In genomic region chr15:82127426-82128374, GRCm38 (mm10) we compare ENCODE assay signal across 8 mouse cellular contexts. TPM values are rescaled to one million over a fixed set of nuclear protein-coding genes. Genes with fewer than 3 reads are reported as not detected.
DNase-seq lines count a peak whose midpoint lies in the region; ATAC-seq and TF ChIP-seq lines count a peak whose summit lies in the region.

Gene Ccdc134 (plus strand): TSS chr15:82127922.

- 0 out of 2 replicates have a peak, but pooled peaks cover 6% of the 10 kb centered on the region for H3K36me3 ChIP-seq in embryonic facial prominence, embryonic 14.5 days (ENCODE audit: control insufficient read depth, insufficient read depth, low read length)
- no peaks in the 10 kb centered on the region; the same call in 1 of the 2 replicates for H3K36me3 ChIP-seq in limb, embryonic 14.5 days (ENCODE audit: control insufficient read depth, insufficient read depth, low read length)
- H3K36me3 ChIP-seq in midbrain, postnatal 0 days (ENCODE audit: insufficient read depth, low read length) = peaks cover 6% of the 10 kb centered on the region; the same call in 1 of the 2 replicates

- peak within 1 kb of the TSS; percentile 83 for H3K9ac ChIP-seq in embryonic facial prominence, embryonic 14.5 days (ENCODE audit: low read depth, low read length)
- peak within 1 kb of the TSS; percentile 77 for H3K9ac ChIP-seq in limb, embryonic 14.5 days (ENCODE audit: low read depth, low read length, severe bottlenecking)
- peak within 1 kb of the TSS; percentile 71 for H3K9ac ChIP-seq in midbrain, postnatal 0 days (replicated peaks; ENCODE audit: low read length, poor library complexity, severe bottlenecking)

- H3K4me3 ChIP-seq in embryonic facial prominence, embryonic 14.5 days (ENCODE audit: low read depth, low read length) = peak within 1 kb of the TSS; percentile 81
- H3K4me3 ChIP-seq in limb, embryonic 14.5 days (replicated peaks; ENCODE audit: low read length) = peak within 1 kb of the TSS; percentile 82
- peak within 1 kb of the TSS; percentile 67 for H3K4me3 ChIP-seq in midbrain, postnatal 0 days (ENCODE audit: low read depth, low read length)

- peak; percentile 53; the same call in 1 of the 2 replicates for TF ChIP-seq POLR2A in limb, embryonic 14.5 days (IDR thresholded peaks at IDR 0.05; ENCODE audit: borderline replicate concordance, extremely low read depth, insufficient read depth, insufficient read length)

- peak; percentile 99 for ATAC-seq in embryonic facial prominence, embryonic 14.5 days (ENCODE audit: low read depth)
- peak; percentile 99 for ATAC-seq in limb, embryonic 14.5 days (ENCODE audit: low FRiP score, low read depth)
- ATAC-seq in midbrain, postnatal 0 days (ENCODE audit: low FRiP score) = peak; percentile 98

- under 1% methylated on average over 63 of the region's 74 CpGs for WGBS in embryonic facial prominence, embryonic 14.5 days
- under 1% methylated on average over 65 of the region's 74 CpGs for WGBS in limb, embryonic 14.5 days
- WGBS in midbrain, postnatal 0 days = under 1% methylated on average over 73 of the region's 74 CpGs

- no peaks in the 10 kb centered on the region for H3K27me3 ChIP-seq in embryonic facial prominence, embryonic 14.5 days (replicated peaks; ENCODE audit: control insufficient read depth, insufficient read depth, low read length)
- H3K27me3 ChIP-seq in limb, embryonic 14.5 days (ENCODE audit: control insufficient read depth, insufficient read depth, low read length) = no peaks in the 10 kb centered on the region
- H3K27me3 ChIP-seq in midbrain, postnatal 0 days (ENCODE audit: insufficient read depth, low read length) = no peaks in the 10 kb centered on the region

- DNase-seq in 3T3-L1 (ENCODE audit: low read depth, low spot score) = peak; percentile 89
- peak; percentile 85 to 88 for DNase-seq in adrenal gland, postnatal 4 days (ENCODE audit: low spot score in 2 of 2)
- DNase-seq in embryonic facial prominence, embryonic 14.5 days (ENCODE audit: low spot score) = peak; percentile 97
- peak; percentile 95 for DNase-seq in heart, adult 8-10 months (ENCODE audit: low spot score)
- DNase-seq in kidney, adult 9 months = peak; percentile 96
- peak; percentile 96 for DNase-seq in limb, embryonic 14.5 days (ENCODE audit: low spot score)
- peak; percentile 97 for DNase-seq in midbrain, postnatal 0 days (ENCODE audit: low spot score)
- DNase-seq in spleen, postnatal 14 days (ENCODE audit: low spot score in 2 of 2) = peak; percentile 90 to 96

- no peaks in the 10 kb centered on the region for H3K9me3 ChIP-seq in embryonic facial prominence, embryonic 14.5 days (ENCODE audit: control insufficient read depth, low read length)
- no peaks in the 10 kb centered on the region for H3K9me3 ChIP-seq in limb, embryonic 14.5 days (ENCODE audit: control insufficient read depth, low read length)
- H3K9me3 ChIP-seq in midbrain, postnatal 0 days (ENCODE audit: low read length) = no peaks in the 10 kb centered on the region

- peak within 1 kb of the TSS; percentile 85 for H3K27ac ChIP-seq in embryonic facial prominence, embryonic 14.5 days (replicated peaks; ENCODE audit: low read depth, low read length)
- H3K27ac ChIP-seq in limb, embryonic 14.5 days (replicated peaks; ENCODE audit: low read depth, low read length) = peak within 1 kb of the TSS; percentile 67
- peak within 1 kb of the TSS; percentile 65 for H3K27ac ChIP-seq in midbrain, postnatal 0 days (ENCODE audit: low read depth, low read length)

- TF ChIP-seq CTCF in midbrain, postnatal 0 days (IDR thresholded peaks at IDR 0.05) = no peak

- peak within 1 kb of the TSS; percentile 91 for H3K4me2 ChIP-seq in embryonic facial prominence, embryonic 14.5 days (ENCODE audit: low read depth, low read length)
- peak within 1 kb of the TSS; percentile 90 for H3K4me2 ChIP-seq in limb, embryonic 14.5 days (replicated peaks; ENCODE audit: low read depth, low read length, severe bottlenecking)
- H3K4me2 ChIP-seq in midbrain, postnatal 0 days (ENCODE audit: low read depth, low read length, poor library complexity, severe bottlenecking) = peak within 1 kb of the TSS; percentile 54

- H3K4me1 ChIP-seq in embryonic facial prominence, embryonic 14.5 days (ENCODE audit: control insufficient read depth, insufficient read depth, low read length) = peaks cover 13% of the 10 kb centered on the region; the same call in 1 of the 2 replicates
- H3K4me1 ChIP-seq in limb, embryonic 14.5 days (ENCODE audit: control insufficient read depth, insufficient read depth, low read length) = peaks cover 13% of the 10 kb centered on the region
- H3K4me1 ChIP-seq in midbrain, postnatal 0 days (ENCODE audit: insufficient read depth, low read length) = no peaks in the 10 kb centered on the region

RNA-seq across cellular contexts. Expression of gene Ccdc134, which starts in this region (rescaled TPM):
- 10 to 100 TPM; 11.1 to 11.3 TPM for total RNA-seq in adrenal gland, postnatal 4 days (2021)
- polyA plus RNA-seq in embryonic facial prominence, embryonic 14.5 days (2014; fragmentation: Nextera tagmentation; extraction: Ambion mirVana) = 29.6 and 30.2 TPM in 2 replicates
- total RNA-seq in heart, adult 8-10 months (2022) = 1 to 10 TPM; 3.5 to 4.5 (median 4.2) TPM
- polyA plus RNA-seq in limb, embryonic 14.5 days (2012; rRNA removed) = 39.6 and 40.7 TPM in 2 replicates
- polyA plus RNA-seq in limb, embryonic 14.5 days (2014; fragmentation: Nextera tagmentation; extraction: Ambion mirVana) = 26.4 and 28.3 TPM in 2 replicates
- total RNA-seq in midbrain, postnatal 0 days (2014; rRNA removed) = 8.4 and 8.7 TPM in 2 replicates
- 6.9 and 7.7 TPM in 2 replicates for polyA plus RNA-seq in midbrain, postnatal 0 days (2015; fragmentation: Nextera tagmentation; extraction: Ambion mirVana)

Comparison
In these comparisons a context has a peak if more than half of its experiments do, and no peak if none do; other contexts are left out.
1. Peak in every context shown above with its lines: DNase-seq, ATAC-seq, H3K4me3 ChIP-seq and H3K27ac ChIP-seq.